Mouse (Mus musculus) CH12.LX (cell line): ENCODE data around the gene Bri3bp. TPM values are rescaled to one million over a fixed set of nuclear protein-coding genes. Genes with fewer than 3 reads are reported as not detected.

Source experiments
- DNase-seq: peaks from one replicate; pipeline ENCODE4 v3.0.0-alpha.2; 2013; ENCODE audit errors: extremely low read depth
- H3K27ac ChIP-seq: 2 replicates; pipeline ENCODE4 v1.5.1; 2012; ENCODE audit warnings: low read depth, mild to moderate bottlenecking, control low read depth, moderate library complexity; ENCODE audit not compliant: insufficient read depth
- H3K27me3 ChIP-seq: replicated peaks from 2 replicates; pipeline ENCODE3; 2012; ENCODE audit warnings: inconsistent platforms
- H3K36me3 ChIP-seq, 2 experiments: replicated peaks in 1 of 2; 2 replicates each; pipeline versions ENCODE3 to v1.6.1; 2012; ENCODE audit warnings: inconsistent platforms in 1 of 2, low read length in 1 of 2, mild to moderate bottlenecking in 1 of 2, mixed read lengths in 1 of 2, moderate library complexity in 1 of 2; ENCODE audit not compliant: control insufficient read depth in 1 of 2, insufficient read depth in 1 of 2
- H3K4me1 ChIP-seq, 2 experiments: 2 replicates each; pipeline ENCODE4 v1.6.1; 2012; ENCODE audit warnings: inconsistent platforms in 1 of 2, moderate library complexity in 1 of 2; ENCODE audit not compliant: insufficient read depth in 2 of 2, control insufficient read depth in 1 of 2
- H3K4me2 ChIP-seq: 2 replicates; pipeline ENCODE4 v1.6.1; 2012; ENCODE audit warnings: low read depth, mild to moderate bottlenecking, control low read depth; ENCODE audit not compliant: poor library complexity, insufficient read depth, severe bottlenecking
- H3K4me3 ChIP-seq, 3 experiments: fragments of 150-350 bp in 1 of 3; sonication (generic) in 1 of 3; replicated peaks in 1 of 3; 2 replicates each; pipeline versions ENCODE3 to v1.5.1; 2011 to 2012; ENCODE audit warnings: low read depth in 2 of 3, low read length in 2 of 3, mild to moderate bottlenecking in 2 of 3, moderate library complexity in 2 of 3, control low read depth in 1 of 3, improper control_type of control experiment in 1 of 3, inconsistent platforms in 1 of 3, mixed read lengths in 1 of 3; ENCODE audit not compliant: poor library complexity in 1 of 3
- H3K79me2 ChIP-seq: replicated peaks from 2 replicates; pipeline ENCODE4 v1.6.1; 2012; ENCODE audit warnings: mild to moderate bottlenecking, moderate library complexity; ENCODE audit not compliant: control insufficient read depth, poor library complexity, insufficient read depth, severe bottlenecking; ENCODE audit errors: extremely low read depth
- H3K9ac ChIP-seq: 2 replicates; pipeline ENCODE4 v1.6.1; 2012; ENCODE audit warnings: low read depth, mild to moderate bottlenecking, control low read depth, moderate library complexity; ENCODE audit not compliant: insufficient read depth
- H3K9me3 ChIP-seq: replicated peaks from 2 replicates; pipeline ENCODE3; 2012; ENCODE audit warnings: low read length, inconsistent platforms, mixed read lengths
- CHD1 ChIP-seq: IDR thresholded peaks from 2 replicates; pipeline ENCODE4 v1.6.1; 2012; ENCODE audit warnings: low read depth, low read length, improper control_type of control experiment, inconsistent platforms
- CHD2 ChIP-seq: IDR thresholded peaks from 2 replicates; pipeline ENCODE4 v1.6.1; 2011; ENCODE audit warnings: low read length, improper control_type of control experiment
- CTCF ChIP-seq, 2 experiments: IDR thresholded peaks in 1 of 2; conservative IDR thresholded peaks in 1 of 2; 2 replicates each; pipeline ENCODE4 v1.5.1; 2011 to 2012; ENCODE audit warnings: low read depth in 2 of 2, low read length in 2 of 2, improper control_type of control experiment in 1 of 2, inconsistent platforms in 1 of 2, mild to moderate bottlenecking in 1 of 2, moderate library complexity in 1 of 2
- E2F4 ChIP-seq: IDR thresholded peaks from 2 replicates; pipeline ENCODE4 v1.6.1; 2011; ENCODE audit warnings: low read depth, low read length, improper control_type of control experiment; ENCODE audit not compliant: insufficient replicate concordance
- ETS1 ChIP-seq: conservative IDR thresholded peaks from 2 replicates; pipeline ENCODE4 v1.6.1; 2012; ENCODE audit warnings: low read depth, mild to moderate bottlenecking, inconsistent platforms, low read length, improper control_type of control experiment, moderate library complexity
- HCFC1 ChIP-seq: IDR thresholded peaks from 2 replicates; pipeline ENCODE4 v1.6.1; 2012; ENCODE audit warnings: low read depth, mild to moderate bottlenecking, inconsistent platforms, low read length, improper control_type of control experiment
- IRF4 ChIP-seq: IDR thresholded peaks from 2 replicates; pipeline ENCODE4 v1.6.1; 2014; ENCODE audit warnings: low read depth, mild to moderate bottlenecking, inconsistent platforms, low read length, improper control_type of control experiment
- JUN ChIP-seq: IDR thresholded peaks from 2 replicates; pipeline ENCODE4 v1.6.1; 2011; ENCODE audit warnings: low read depth, mild to moderate bottlenecking, low read length, improper control_type of control experiment, moderate library complexity; ENCODE audit not compliant: insufficient read depth
- JUND ChIP-seq: conservative IDR thresholded peaks from 2 replicates; pipeline ENCODE4 v1.6.1; 2011; ENCODE audit warnings: low read depth, low read length, improper control_type of control experiment
- MAFK ChIP-seq: IDR thresholded peaks from 2 replicates; pipeline ENCODE4 v1.6.1; 2011; ENCODE audit warnings: low read length, improper control_type of control experiment; ENCODE audit not compliant: insufficient replicate concordance
- MAX ChIP-seq: IDR thresholded peaks from 2 replicates; pipeline ENCODE4 v1.6.1; 2011; ENCODE audit warnings: low read length, improper control_type of control experiment
- MAZ ChIP-seq: IDR thresholded peaks from 2 replicates; pipeline ENCODE4 v1.6.1; 2012; ENCODE audit warnings: low read depth, mild to moderate bottlenecking, inconsistent platforms, low read length, improper control_type of control experiment, moderate library complexity
- NELFE ChIP-seq: IDR thresholded peaks from 2 replicates; pipeline ENCODE4 v1.6.1; 2011; ENCODE audit warnings: low read depth, low read length, improper control_type of control experiment
- NRF1 ChIP-seq: IDR thresholded peaks from 2 replicates; pipeline ENCODE4 v1.6.1; 2014; ENCODE audit warnings: low read depth, mild to moderate bottlenecking, inconsistent platforms, low read length, improper control_type of control experiment, moderate library complexity
- PAX5 ChIP-seq: IDR thresholded peaks from 2 replicates; pipeline ENCODE4 v1.6.1; 2012; ENCODE audit warnings: low read length, inconsistent platforms, mixed read lengths
- POLR2A ChIP-seq: IDR thresholded peaks from 2 replicates; pipeline ENCODE4 v1.6.1; 2011; ENCODE audit warnings: low read depth, mild to moderate bottlenecking, improper control_type of control experiment, low read length
- POLR2AphosphoS2 ChIP-seq: IDR thresholded peaks from 2 replicates; pipeline ENCODE4 v1.6.1; 2011; ENCODE audit warnings: low read depth, low read length, improper control_type of control experiment
- RAD21 ChIP-seq: IDR thresholded peaks from 2 replicates; pipeline ENCODE4 v1.6.1; 2011; ENCODE audit warnings: low read depth, mild to moderate bottlenecking, low read length, improper control_type of control experiment, moderate library complexity
- SIN3A ChIP-seq: IDR thresholded peaks from 2 replicates; pipeline ENCODE4 v1.6.1; 2012; ENCODE audit warnings: low read length, improper control_type of control experiment, inconsistent platforms
- TBP ChIP-seq: conservative IDR thresholded peaks from 2 replicates; pipeline ENCODE4 v1.6.1; 2011; ENCODE audit warnings: low read depth, low read length, improper control_type of control experiment
- UBTF ChIP-seq: IDR thresholded peaks from 2 replicates; pipeline ENCODE4 v1.6.1; 2012; ENCODE audit warnings: low read depth, mild to moderate bottlenecking, inconsistent platforms, low read length, improper control_type of control experiment, moderate library complexity
- USF1 ChIP-seq: IDR thresholded peaks from 2 replicates; pipeline ENCODE4 v1.6.1; 2014; ENCODE audit warnings: low read depth, mild to moderate bottlenecking, inconsistent platforms, low read length, improper control_type of control experiment
- ZC3H11A ChIP-seq: IDR thresholded peaks from 2 replicates; pipeline ENCODE4 v1.6.1; 2012; ENCODE audit warnings: low read depth, mild to moderate bottlenecking, inconsistent platforms, low read length, improper control_type of control experiment
- ZKSCAN1 ChIP-seq: IDR thresholded peaks from 2 replicates; pipeline ENCODE4 v1.6.1; 2012; ENCODE audit warnings: low read depth, inconsistent platforms, low read length, improper control_type of control experiment, borderline replicate concordance
- dilution Hi-C: fragments of 300-500 bp; cut with MboI; formaldehyde crosslinking; loops from 2 replicates; pipeline ENCODE4 v1.14.3; 2020; ENCODE audit warnings: low sequenced_read_pairs; ENCODE audit not compliant: extremely low pct_unique_long_range_greater_than_20kb, extremely low pct_ligation_motif_present
- in situ Hi-C: fragments of 300-500 bp; cut with MboI; formaldehyde crosslinking; loops from 3 replicates; pipeline ENCODE4 v1.14.3; 2019; ENCODE audit warnings: low sequenced_read_pairs, low pct_ligation_motif_present, low pct_unique_long_range_greater_than_20kb, mixed read lengths
- polyA plus RNA-seq: library from polyadenylated mRNA; unstranded; fragments of >175 nt; gene quantifications from 2 replicates; pipeline ENCODE4 v1.2.1, GENCODE M21; 2012; ENCODE audit warnings: low read depth; ENCODE audit not compliant: insufficient read length
- total RNA-seq, 2 experiments: library from RNA; depleted of rRNA; stranded (reverse); fragments of 300-350 nt in 1 of 2; fragments of >200 nt in 1 of 2; gene quantifications; 2 replicates each; pipeline ENCODE4 v1.2.3; 2012 to 2014

The Bri3bp gene
- total and polyA plus RNA-seq, 3 experiments, result 37.7 to 147 (median 49.6) TPM

DNA sequence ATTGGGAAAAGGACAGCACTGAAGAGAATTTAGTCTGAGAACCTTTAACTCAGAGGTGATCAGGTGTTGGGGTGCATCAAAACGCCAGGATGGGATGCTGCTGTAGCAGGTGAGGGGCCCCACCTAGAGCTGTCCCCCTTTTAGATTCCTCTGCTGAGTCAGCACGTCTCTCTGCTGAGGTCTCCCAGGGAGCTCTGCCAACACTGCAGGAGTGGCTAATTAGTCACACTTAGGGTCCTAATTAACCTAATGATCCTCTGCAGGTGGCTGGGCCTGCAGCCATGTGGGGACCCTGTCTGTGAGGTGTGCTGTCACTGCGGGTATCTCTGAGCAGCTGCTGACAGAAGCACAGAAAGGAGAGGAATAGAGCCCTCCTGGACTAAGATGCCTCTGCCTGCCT, 60.8 kb downstream of the Bri3bp start:
- Histone ChIP-seq H3K27ac (no peak overlapping the region), H3K27me3 (no peaks in the 10 kb centered on the region), H3K36me3 (peaks cover 28 to 89% of the 10 kb centered on the region in 2 experiments), H3K4me1 (no peaks in the 10 kb centered on the region), H3K79me2 (no peaks in the 10 kb centered on the region), H3K4me3 (no peak overlapping the region), H3K4me2 (no peak overlapping the region), H3K9me3 (no peaks in the 10 kb centered on the region), H3K9ac (no peak overlapping the region)
- no peak for DNase-seq
- dilution Hi-C loops (no loop called here), in situ Hi-C loops (no loop called here)
- peak; percentile 59; the same call in 1 of the 2 replicates for TF ChIP-seq MAFK
- no peak for TF ChIP-seq USF1

GRCm38 (mm10) chr5:125503628-125504027, 62.3 kb downstream of the Bri3bp start:
- H3K27ac ChIP-seq, result no peak overlapping the region
- in situ Hi-C loops (no loop called here), dilution Hi-C loops (no loop called here)
- H3K4me1 ChIP-seq, result no peaks in the 10 kb centered on the region
- H3K4me2 ChIP-seq, result no peak overlapping the region
- no peak overlapping the region for H3K9ac ChIP-seq
- no peaks in the 10 kb centered on the region for H3K79me2 ChIP-seq
- TF ChIP-seq IRF4 (no peak), JUN (no peak), POLR2A (no peak), NELFE (no peak), CHD1 (no peak), HCFC1 (no peak), PAX5 (no peak), CTCF (conservative IDR thresholded peaks at IDR 0.05 in 1 of 2, IDR thresholded peaks at IDR 0.05 in 1 of 2; ENCODE audit: low read depth in 2 of 2, low read length in 2 of 2) (no peak), JUND (no peak), ZC3H11A (no peak), MAZ (no peak), POLR2AphosphoS2 (no peak)
- TF ChIP-seq, all 38 proteins: peak for 0
- H3K36me3 ChIP-seq, result peaks cover 30 to 89% of the 10 kb centered on the region in 2 experiments
- no peak for DNase-seq
- no peak overlapping the region for H3K4me3 ChIP-seq
- H3K27me3 ChIP-seq, result no peaks in the 10 kb centered on the region
- peaks cover 2% of the 10 kb centered on the region for H3K9me3 ChIP-seq

GRCm38 (mm10) chr5:125504692-125505091, 63.3 kb downstream of the Bri3bp start:
- H3K9me3 ChIP-seq, result peaks cover 2% of the 10 kb centered on the region
- in situ Hi-C loops (no loop called here), dilution Hi-C loops (no loop called here)
- H3K9ac ChIP-seq, result no peak overlapping the region
- H3K79me2 ChIP-seq, result no peaks in the 10 kb centered on the region
- no peak overlapping the region for H3K4me2 ChIP-seq
- H3K36me3 ChIP-seq, result peaks cover 36 to 88% of the 10 kb centered on the region in 2 experiments
- no peak for TF ChIP-seq IRF4
- no peak for TF ChIP-seq E2F4
- TF ChIP-seq CHD2, result no peak
- TF ChIP-seq TBP, result no peak
- TF ChIP-seq JUND, result no peak
- no peak for TF ChIP-seq MAFK
- no peak for TF ChIP-seq ZKSCAN1
- no peak for TF ChIP-seq ETS1
- no peak for TF ChIP-seq UBTF
- no peak for TF ChIP-seq SIN3A
- no peak for TF ChIP-seq MAX
- no peak for TF ChIP-seq POLR2AphosphoS2
- TF ChIP-seq RAD21, result no peak
- TF ChIP-seq NRF1, result no peak
- no peak for TF ChIP-seq ZC3H11A
- no peaks in the 10 kb centered on the region for H3K27me3 ChIP-seq
- no peak overlapping the region for H3K27ac ChIP-seq
- no peaks in the 10 kb centered on the region for H3K4me1 ChIP-seq
- DNase-seq, result no peak
- no peak overlapping the region for H3K4me3 ChIP-seq
